Mouse (Mus musculus): Measurements from ENCODE around the gene Crtc1. TPM values are rescaled to one million over a fixed set of nuclear protein-coding genes. Genes with fewer than 3 reads are reported as not detected.

The Crtc1 gene
- total RNA-seq, 4 experiments from 2014 or later, result 7.5 to 9.8 (median 7.6) TPM

GRCm38 (mm10) chr8:70421349-70422104 lies 17.9 kb downstream of the Crtc1 start:
- no peak for DNase-seq (ENCODE audit: low spot score)

- no peak for DNase-seq (ENCODE audit: low spot score)
Measured at GRCm38 (mm10) chr8:70419879-70420643, 19.3 kb downstream of the Crtc1 start.

- DNase-seq (ENCODE audit: low spot score), result no peak
Measured at GRCm38 (mm10) chr8:70418954-70419353, 20.4 kb downstream of the Crtc1 start.

GRCm38 (mm10) chr8:70417914-70418313 lies 21.5 kb downstream of the Crtc1 start:
- no peak for DNase-seq (ENCODE audit: low spot score)

- no peak for DNase-seq (ENCODE audit: low spot score)
Measured at GRCm38 (mm10) chr8:70416941-70417340, 22.4 kb downstream of the Crtc1 start.

GRCm38 (mm10) chr8:70415540-70416451 lies 23.6 kb downstream of the Crtc1 start:
- no peak for DNase-seq (ENCODE audit: low spot score)

GRCm38 (mm10) chr8:70414310-70414946 lies 25.0 kb downstream of the Crtc1 start:
- DNase-seq (ENCODE audit: low spot score), result no peak

GRCm38 (mm10) chr8:70410281-70410680 lies 29.1 kb downstream of the Crtc1 start:
- no peak for DNase-seq (ENCODE audit: low spot score)

GRCm38 (mm10) chr8:70409455-70409871 lies 29.9 kb downstream of the Crtc1 start:
- DNase-seq (ENCODE audit: low spot score), result no peak

- no peak for DNase-seq (ENCODE audit: low spot score)
Measured at GRCm38 (mm10) chr8:70409019-70409418, 30.4 kb downstream of the Crtc1 start.

- DNase-seq (ENCODE audit: low spot score), result no peak
Measured at GRCm38 (mm10) chr8:70408301-70408700, 31.1 kb downstream of the Crtc1 start.

GRCm38 (mm10) chr8:70406427-70407069 lies 32.8 kb downstream of the Crtc1 start:
- no peak for DNase-seq (ENCODE audit: low spot score)

GRCm38 (mm10) chr8:70405189-70405588 lies 34.2 kb downstream of the Crtc1 start:
- no peak for DNase-seq (ENCODE audit: low spot score)

- no peak for DNase-seq (ENCODE audit: low spot score)
Measured at GRCm38 (mm10) chr8:70404212-70404611, 35.2 kb downstream of the Crtc1 start.

- DNase-seq (ENCODE audit: low spot score), result no peak
Measured at GRCm38 (mm10) chr8:70397611-70398563, 41.5 kb downstream of the Crtc1 start.

GRCm38 (mm10) chr8:70396184-70396583 lies 43.2 kb downstream of the Crtc1 start:
- no peak for DNase-seq (ENCODE audit: low spot score)

- DNase-seq (ENCODE audit: low spot score), result peak; percentile 41
Measured at GRCm38 (mm10) chr8:70395649-70396048, 43.7 kb downstream of the Crtc1 start.

- DNase-seq (ENCODE audit: low spot score), result no peak
Measured at GRCm38 (mm10) chr8:70394269-70394998, 44.9 kb downstream of the Crtc1 start.

- no peak for DNase-seq (ENCODE audit: low spot score)
Measured at GRCm38 (mm10) chr8:70393087-70393486, 46.3 kb downstream of the Crtc1 start.
